8 mouse cellular contexts compared by ENCODE assay signal in genomic region chr2:156420327-156420693, GRCm38 (mm10). TPM values are rescaled to one million over a fixed set of nuclear protein-coding genes. Genes with fewer than 3 reads are reported as not detected.
DNase-seq lines count a peak whose midpoint lies in the region; ATAC-seq lines count a peak whose summit lies in the region.

No protein-coding gene starts in this region.

- no peaks in the 10 kb centered on the region for H3K36me3 ChIP-seq in megakaryocyte, embryonic 14.5 days (replicated peaks; ENCODE audit: low read length)
- no peaks in the 10 kb centered on the region for H3K36me3 ChIP-seq in limb, embryonic 10.5 days
- no peaks in the 10 kb centered on the region for H3K36me3 ChIP-seq in neural tube, embryonic 15.5 days

- H3K27ac ChIP-seq in limb, embryonic 10.5 days, result peak overlapping the region; percentile 84
- H3K27ac ChIP-seq in neural tube, embryonic 15.5 days (replicated peaks), result peak overlapping the region; percentile 94

- peak; percentile 31 for DNase-seq in embryo, embryonic 10.5 days (ENCODE audit: low spot score)
- DNase-seq in embryo, embryonic 9.5 days (ENCODE audit: extremely low spot score), result no peak
- DNase-seq in limb, embryonic 10.5 days (ENCODE audit: low spot score), result no peak
- no peak for DNase-seq in adrenal gland, adult (ENCODE audit: inconsistent age in 2 of 2, low spot score in 1 of 2)
- DNase-seq in right cerebral cortex, adult 2 months (ENCODE audit: low spot score in 2 of 2), result no peak

- WGBS in limb, embryonic 10.5 days, result 10% methylated on average over 14 of the region's 14 CpGs
- 8% methylated on average over 14 of the region's 14 CpGs for WGBS in neural tube, embryonic 15.5 days

- peaks cover 11% of the 10 kb centered on the region for H3K9me3 ChIP-seq in megakaryocyte, embryonic 14.5 days
- no peaks in the 10 kb centered on the region for H3K9me3 ChIP-seq in limb, embryonic 10.5 days (replicated peaks)
- H3K9me3 ChIP-seq in neural tube, embryonic 15.5 days (replicated peaks), result no peaks in the 10 kb centered on the region

- H3K4me2 ChIP-seq in neural tube, embryonic 15.5 days, result peak overlapping the region; percentile 81

- peaks cover 91% of the 10 kb centered on the region for H3K27me3 ChIP-seq in megakaryocyte, embryonic 14.5 days (replicated peaks)
- peaks cover 94% of the 10 kb centered on the region for H3K27me3 ChIP-seq in limb, embryonic 10.5 days (ENCODE audit: low read depth, poor library complexity, severe bottlenecking)
- 0 out of 2 replicates have a peak, but pooled peaks cover 5% of the 10 kb centered on the region for H3K27me3 ChIP-seq in neural tube, embryonic 15.5 days (replicated peaks)

- peak overlapping the region; percentile 93 for H3K4me3 ChIP-seq in megakaryocyte, embryonic 14.5 days (replicated peaks)
- H3K4me3 ChIP-seq in limb, embryonic 10.5 days, result peak overlapping the region; percentile 66
- H3K4me3 ChIP-seq in neural tube, embryonic 15.5 days (replicated peaks), result peak overlapping the region; percentile 76

- peak overlapping the region; percentile 82 for H3K9ac ChIP-seq in neural tube, embryonic 15.5 days (replicated peaks)

- no peak for ATAC-seq in megakaryocyte, adult 5-6 weeks (ENCODE audit: poor library complexity, severe bottlenecking)
- ATAC-seq in neural tube, embryonic 15.5 days (ENCODE audit: low FRiP score), result peak; percentile 21

- peaks cover 37% of the 10 kb centered on the region for H3K4me1 ChIP-seq in megakaryocyte, embryonic 14.5 days
- H3K4me1 ChIP-seq in limb, embryonic 10.5 days, result peaks cover 28% of the 10 kb centered on the region
- peaks cover 44% of the 10 kb centered on the region for H3K4me1 ChIP-seq in neural tube, embryonic 15.5 days

RNA-seq across cellular contexts. Expression of gene Epb41l1, which starts 0.4 kb away (rescaled TPM):
- polyA plus RNA-seq in megakaryocyte, embryonic 14.5 days (2012; ENCODE audit: insufficient read depth, low replicate concordance), result 7.0 TPM in 1 of 2 replicates, not detected in the other
- total RNA-seq in megakaryocyte, adult 5-6 weeks (2015), result 0.71 and 0.98 TPM in 2 replicates
- 0.48 and 0.69 TPM in 2 replicates for total RNA-seq in megakaryocyte, adult 5-6 weeks (2017)
- 0.46 and 1.1 TPM in 2 replicates for polyA plus RNA-seq in limb, embryonic 10.5 days (2016; fragmentation: Nextera tagmentation; extraction: Ambion mirVana)
- 12.3 and 14.8 TPM in 2 replicates for polyA plus RNA-seq in neural tube, embryonic 15.5 days (2015; fragmentation: Nextera tagmentation; extraction: Ambion mirVana)
